Mouse (Mus musculus) gastrocnemius, postnatal 10 days (tissue): ENCODE data around the gene Tmem168. TPM values are rescaled to one million over a fixed set of nuclear protein-coding genes. Genes with fewer than 3 reads are reported as not detected.

ENCODE experiments used
- DNase-seq: peaks from one replicate; pipeline ENCODE4 v3.0.0; 2021; ENCODE audit warnings: mixed read lengths
- long read RNA-seq, 2 experiments: library from polyadenylated mRNA; stranded (forward); transcript quantifications; one replicate each; pipeline ENCODE4 v2.0.0; 2021
- total RNA-seq, 2 experiments: library from RNA; stranded (reverse); gene quantifications; 2 replicates each; pipeline ENCODE4 v1.2.3; 2021

The Tmem168 gene
- total RNA-seq: 10 to 100 TPM; 12.1 to 14.5 TPM
- long read RNA-seq, experiment 1, full-length matches to known transcripts: 30 of 37 reads
- long read RNA-seq, experiment 1, partial matches to known transcripts: 0 of 37 reads
- long read RNA-seq, experiment 1, other reads (novel, unspliced or antisense): 7 of 37 reads
- long read RNA-seq, experiment 2, full-length matches to known transcripts: 26 of 31 reads
- long read RNA-seq, experiment 2, partial matches to known transcripts: 2 of 31 reads
- long read RNA-seq, experiment 2, other reads (novel, unspliced or antisense): 3 of 31 reads

DNA sequence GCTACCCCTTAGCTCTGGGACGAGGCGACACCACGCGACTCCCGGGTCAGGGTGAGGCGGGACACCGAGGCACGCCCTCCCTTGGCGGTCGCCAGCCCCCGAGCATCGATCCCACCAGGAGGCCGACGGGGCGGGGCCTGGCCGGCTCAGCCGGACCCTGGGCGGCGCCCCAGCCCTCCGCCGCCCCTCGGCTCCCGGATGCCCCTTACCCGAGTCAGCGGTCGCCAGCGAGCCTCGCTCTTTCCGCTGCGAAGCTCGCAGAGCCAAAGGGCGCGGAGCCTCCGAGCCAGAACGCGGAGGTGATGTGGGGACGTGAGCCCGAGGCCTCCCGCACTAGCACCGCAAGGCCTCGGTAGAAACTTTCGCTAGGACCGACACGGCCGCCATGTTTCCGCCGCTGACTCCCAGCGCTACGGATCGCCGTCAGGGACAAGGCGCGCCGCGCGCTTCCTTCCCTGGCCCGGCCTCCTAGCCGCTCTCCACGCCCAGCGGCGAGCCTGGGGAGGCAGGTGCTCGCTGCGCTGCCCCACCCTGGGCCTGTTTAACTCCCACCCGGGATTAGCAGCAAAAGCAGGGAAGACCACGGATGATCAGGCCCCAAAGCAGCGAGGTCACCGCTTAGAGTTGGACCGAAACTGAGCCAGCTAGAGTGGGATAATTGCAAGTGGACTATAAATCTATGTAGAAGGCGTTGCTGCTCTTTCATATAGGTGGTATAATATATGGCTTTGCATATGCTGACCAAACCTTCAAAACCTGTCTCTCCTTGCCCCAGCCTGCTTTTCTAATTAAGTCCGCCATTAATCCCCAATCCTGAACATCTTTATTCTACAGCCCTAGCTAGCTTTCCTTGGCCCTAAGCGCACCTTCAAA, at the start of gene Tmem168:
TSS of gene Tmem168 (minus strand) at position 480 of the 873 bp plus-strand sequence.
- DNase-seq: peak; percentile 95

DNA sequence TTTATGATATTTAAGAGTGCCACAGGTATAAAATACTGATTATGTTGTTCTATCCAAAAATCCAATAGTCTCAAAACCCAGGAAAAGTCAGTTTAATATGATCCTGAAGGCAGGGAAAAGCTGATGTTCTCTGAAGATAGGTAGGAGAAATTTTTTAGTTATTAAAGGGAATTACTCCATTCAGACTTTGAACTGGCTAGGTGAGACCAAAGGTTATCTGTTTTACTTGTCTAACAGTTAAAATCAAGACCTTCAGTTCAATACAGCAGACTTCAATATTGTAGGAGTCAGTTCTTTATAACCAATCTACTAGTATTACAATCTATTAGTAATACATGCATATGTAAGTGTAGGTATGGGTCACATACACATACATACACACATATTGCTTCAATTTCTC, 46.2 kb upstream of the Tmem168 start:
- DNase-seq: no peak

GRCm38 (mm10) chr6:13652284-13652683, 44.4 kb upstream of the Tmem168 start:
- DNase-seq: no peak

- no peak for DNase-seq
Observed at GRCm38 (mm10) chr6:13650854-13651253, 43.0 kb upstream of the Tmem168 start.

DNA sequence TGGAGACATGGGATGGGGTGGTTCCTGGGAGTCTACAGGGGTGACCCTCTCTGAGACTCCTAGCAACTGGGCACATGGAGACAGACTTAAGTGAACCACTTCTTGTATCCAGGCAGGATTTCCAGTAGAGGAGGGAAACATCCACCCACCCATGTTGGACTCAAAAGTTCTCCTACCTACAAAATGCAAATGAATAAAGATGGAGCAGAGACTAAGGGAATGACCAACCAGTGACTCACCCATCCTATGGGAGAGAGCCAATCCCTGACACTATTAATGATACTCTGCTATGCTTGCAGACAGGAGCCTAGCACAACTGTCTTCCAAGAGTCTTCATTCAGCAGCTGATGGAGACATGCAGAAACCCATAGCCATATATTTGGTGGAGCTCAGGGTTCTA, 40.4 kb upstream of the Tmem168 start:
- DNase-seq: no peak

- DNase-seq: no peak
Observed at GRCm38 (mm10) chr6:13636582-13636989, 28.7 kb upstream of the Tmem168 start.

DNA sequence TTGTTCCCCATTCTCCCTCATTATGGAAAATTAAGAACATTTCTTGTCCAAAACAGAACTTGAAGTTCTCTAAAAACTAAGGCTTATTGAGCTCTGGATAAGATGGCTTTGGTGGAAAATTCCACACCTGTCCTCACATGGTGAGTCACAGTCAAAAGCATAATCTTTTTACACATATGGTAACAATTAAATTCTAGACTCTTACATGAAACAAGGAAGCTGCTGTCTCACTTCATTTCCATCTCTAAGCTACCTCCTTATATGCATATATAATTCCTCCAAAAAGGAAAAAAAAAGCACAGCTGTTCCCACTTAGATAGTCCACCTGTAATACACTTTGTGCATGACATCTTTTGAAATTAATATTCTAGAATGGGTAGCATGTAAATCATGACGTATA, 24.7 kb upstream of the Tmem168 start:
- no peak for DNase-seq

- DNase-seq: no peak
Observed at GRCm38 (mm10) chr6:13630607-13631006, 22.7 kb upstream of the Tmem168 start.

- DNase-seq: no peak
Observed at GRCm38 (mm10) chr6:13619618-13620017, 11.7 kb upstream of the Tmem168 start.

- DNase-seq: no peak
Observed at GRCm38 (mm10) chr6:13617110-13617509, 9.2 kb upstream of the Tmem168 start.

GRCm38 (mm10) chr6:13614568-13614967, 6.7 kb upstream of the Tmem168 start:
- no peak for DNase-seq

GRCm38 (mm10) chr6:13613671-13614070, 5.8 kb upstream of the Tmem168 start:
- no peak for DNase-seq

DNA sequence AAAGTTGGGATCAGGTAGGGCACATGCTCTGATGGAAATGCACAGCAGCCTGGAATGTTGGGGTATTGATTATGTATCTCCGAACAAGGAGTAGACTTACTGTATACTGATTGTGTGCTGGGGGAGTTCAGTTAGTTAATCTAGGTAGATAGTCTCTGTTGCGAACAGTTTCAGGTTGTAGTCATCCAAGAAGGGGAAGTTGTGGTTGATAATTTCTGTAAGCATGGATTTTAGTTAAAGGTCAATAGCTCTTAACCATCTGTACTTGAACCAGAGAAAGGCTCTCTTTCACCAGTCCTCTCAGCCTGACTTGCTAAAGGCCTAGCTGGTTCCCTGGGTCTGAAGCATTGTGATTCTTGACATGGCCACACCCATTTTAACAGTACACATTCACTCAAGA, 3.0 kb upstream of the Tmem168 start:
- no peak for DNase-seq

DNA sequence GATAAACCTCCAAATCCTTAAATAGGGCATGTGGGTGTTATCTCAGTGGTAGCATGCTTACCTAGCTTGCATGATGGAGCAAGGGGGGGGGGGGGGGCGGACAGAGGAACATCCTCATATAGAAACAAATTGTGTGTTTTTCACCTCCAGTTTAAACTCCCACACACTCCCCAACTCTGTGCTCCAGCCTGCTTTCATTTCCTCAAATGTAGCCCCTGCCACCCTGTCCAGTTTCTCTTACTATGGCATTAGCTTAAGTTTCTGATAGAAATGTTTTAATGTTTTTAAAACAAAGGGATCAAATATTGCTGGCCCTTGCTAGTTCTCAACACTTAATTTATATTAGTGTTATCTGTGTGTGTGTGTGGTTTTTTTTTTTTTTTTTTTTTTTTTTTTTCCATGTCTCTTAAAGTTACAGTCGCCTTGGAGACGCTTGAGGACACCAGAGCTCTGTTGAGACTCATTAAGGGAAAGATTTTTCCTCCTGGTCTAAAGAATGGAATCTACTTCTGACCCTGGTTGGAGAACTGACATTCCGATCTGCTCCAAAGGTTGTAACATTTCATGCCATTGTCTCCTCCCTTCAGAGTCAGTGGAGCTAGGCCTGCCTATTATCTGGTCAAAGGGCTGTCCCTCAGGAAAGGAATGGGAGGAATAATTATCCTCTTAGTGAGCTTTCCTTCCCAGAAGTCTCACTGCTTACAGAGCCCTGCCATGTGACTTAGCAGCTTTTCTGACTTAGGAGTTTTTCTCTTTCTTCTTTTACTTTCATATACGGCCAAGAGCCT, 1.6 kb upstream of the Tmem168 start:
- no peak for DNase-seq

DNA sequence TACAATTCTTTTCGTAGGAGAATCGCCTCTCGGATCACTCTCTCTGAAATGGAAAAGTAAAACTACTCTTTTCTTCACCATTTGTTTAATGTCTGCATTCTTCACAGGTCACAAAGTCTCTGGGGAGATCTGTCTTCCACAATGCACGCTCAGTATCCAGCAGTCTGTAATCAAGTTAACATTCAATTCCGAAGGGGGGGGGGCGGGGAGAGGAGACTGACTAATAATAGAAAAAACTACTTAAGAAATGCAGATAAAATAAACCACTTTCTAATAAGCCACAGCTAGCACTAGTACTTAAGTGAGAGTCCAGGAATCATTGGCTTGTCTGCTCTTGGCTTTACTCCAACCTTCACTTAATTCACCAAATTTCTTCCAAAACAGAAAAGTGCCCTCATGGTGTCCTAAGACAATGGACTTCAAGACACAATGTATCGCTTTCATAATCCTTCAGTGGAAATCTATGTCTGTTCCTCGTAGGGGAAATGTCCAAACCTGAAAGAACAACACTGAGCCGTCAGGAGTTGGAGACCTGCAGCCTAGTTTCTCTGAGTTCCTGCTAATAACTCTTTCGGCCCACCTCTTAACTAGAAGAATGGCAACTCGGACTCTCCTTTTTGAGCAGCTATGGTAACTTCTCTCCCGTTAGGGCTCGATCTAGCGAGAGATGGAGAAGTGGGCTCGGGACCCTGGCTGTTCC, 829 bp downstream of the Tmem168 start:
- no peak for DNase-seq

GRCm38 (mm10) chr6:13606394-13606793, 1.5 kb downstream of the Tmem168 start:
- DNase-seq: no peak

DNA sequence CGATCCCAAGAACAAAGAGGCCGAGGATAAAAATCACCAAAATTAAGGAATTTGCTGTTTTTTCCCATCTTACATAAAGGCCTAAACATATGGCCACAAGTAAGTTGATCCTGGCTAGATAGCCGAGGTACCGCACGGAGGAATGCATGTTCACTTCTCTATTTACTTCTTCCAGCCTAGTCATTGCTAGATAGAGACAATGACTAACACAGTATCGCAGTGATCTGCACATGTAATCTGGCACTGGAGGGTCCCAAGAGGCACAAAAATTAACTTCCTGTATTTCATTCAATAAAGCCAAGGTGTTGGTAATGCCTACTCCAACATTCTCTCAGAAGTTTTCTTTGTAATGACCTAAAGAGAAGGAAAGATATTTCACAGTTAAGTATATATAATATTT, 4.8 kb downstream of the Tmem168 start:
- no peak for DNase-seq

GRCm38 (mm10) chr6:13601587-13601986, 6.3 kb downstream of the Tmem168 start:
- DNase-seq: no peak

DNA sequence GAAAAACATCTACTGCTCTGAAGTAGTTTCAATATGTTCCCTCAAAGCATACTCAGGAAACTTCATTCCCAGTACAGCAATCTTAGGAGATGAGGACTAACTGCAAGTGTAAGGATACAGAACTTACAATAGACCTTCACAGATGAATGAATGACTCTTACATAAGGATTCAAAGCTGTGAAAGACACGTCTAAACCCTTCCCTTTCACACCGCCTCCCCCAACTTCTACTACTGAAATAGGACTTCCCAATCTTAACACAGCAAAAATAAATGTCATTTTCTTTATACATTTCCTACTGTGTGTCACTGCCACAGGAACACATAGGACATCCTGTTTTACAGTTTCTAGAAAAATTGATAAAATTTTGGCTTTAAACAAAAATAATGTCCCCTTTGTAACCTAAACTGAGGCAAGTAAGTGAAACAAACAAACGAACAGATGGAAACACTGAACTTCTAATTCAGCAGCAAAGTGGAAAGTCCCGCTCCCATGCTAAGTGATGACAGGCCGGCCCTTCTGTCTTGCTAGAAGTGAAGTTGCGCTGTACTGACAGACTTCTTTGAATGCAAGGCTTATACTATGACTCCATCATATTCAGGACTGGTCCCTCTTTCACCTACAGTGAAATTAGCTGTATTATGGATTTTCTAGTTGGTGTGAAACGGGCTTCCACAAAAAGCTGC, 9.5 kb downstream of the Tmem168 start:
- DNase-seq: no peak

DNA sequence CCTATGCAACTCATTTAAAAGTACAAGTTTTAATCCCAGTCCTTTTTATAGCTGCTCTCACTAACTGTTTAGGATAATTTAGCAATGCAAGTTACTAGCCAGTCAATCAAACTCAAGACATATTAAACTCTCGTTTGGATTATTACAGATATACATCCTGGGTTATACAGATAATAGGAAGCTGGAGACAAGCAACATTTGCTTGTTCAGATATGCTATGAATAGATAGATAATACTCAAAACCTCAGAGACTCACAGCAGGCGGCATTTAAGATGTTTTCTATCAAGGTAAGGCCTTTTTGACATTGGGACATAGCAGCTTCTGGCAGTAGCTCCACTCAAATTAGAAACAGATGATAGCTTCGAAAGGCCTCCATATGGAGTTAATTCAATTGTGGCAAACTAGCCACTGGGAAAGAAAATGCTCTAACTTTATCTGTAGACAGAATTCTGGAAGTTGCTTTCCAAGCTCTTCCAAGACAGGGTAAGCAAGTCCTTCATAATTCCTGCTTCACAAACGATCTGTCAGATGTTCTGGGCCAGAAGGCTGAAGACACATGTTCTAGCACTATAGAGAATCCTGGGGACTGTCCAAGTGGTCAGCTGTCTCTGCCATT, 15.1 kb downstream of the Tmem168 start:
- DNase-seq: no peak

GRCm38 (mm10) chr6:13586560-13586959, 21.3 kb downstream of the Tmem168 start:
- DNase-seq: no peak
